Mouse (Mus musculus) myocyte (in vitro differentiated cells): ENCODE data around the gene Itga6. TPM values are rescaled to one million over a fixed set of nuclear protein-coding genes. Genes with fewer than 3 reads are reported as not detected.

ENCODE experiments used
- H3K27me3 ChIP-seq: one replicate; pipeline ENCODE4 v1.6.1; 2011; ENCODE audit not compliant: control insufficient read depth, insufficient read depth, insufficient read length
- H3K36me3 ChIP-seq: one replicate; pipeline ENCODE4 v1.6.1; 2011; ENCODE audit not compliant: control insufficient read depth, insufficient read depth
- H3K4me2 ChIP-seq: one replicate; pipeline ENCODE4 v1.6.1; 2011; ENCODE audit warnings: low read depth, control low read depth
- H3K4me3 ChIP-seq: one replicate; pipeline ENCODE4 v1.5.1; 2011; ENCODE audit warnings: mild to moderate bottlenecking, control low read depth, moderate library complexity
- H3K79me2 ChIP-seq: one replicate; pipeline ENCODE4 v1.6.1; 2011; ENCODE audit not compliant: control insufficient read depth, insufficient read depth
- H3ac ChIP-seq: one replicate; pipeline ENCODE4 v1.6.1; 2011; ENCODE audit not compliant: control insufficient read depth, insufficient read length
- CEBPB ChIP-seq: IDR thresholded peaks from 2 replicates; pipeline ENCODE4 v1.6.1; 2011; ENCODE audit warnings: mild to moderate bottlenecking, moderate library complexity; ENCODE audit not compliant: poor library complexity, insufficient read depth, severe bottlenecking
- E2F4 ChIP-seq: IDR thresholded peaks from one replicate; pipeline ENCODE4 v1.6.1; 2011; ENCODE audit warnings: mild to moderate bottlenecking, control low read depth, moderate library complexity; ENCODE audit not compliant: insufficient read depth
- MAX ChIP-seq: IDR thresholded peaks from one replicate; pipeline ENCODE4 v1.6.1; 2011; ENCODE audit warnings: low read depth, mild to moderate bottlenecking, control low read depth
- MYOD1 ChIP-seq, 3 experiments: IDR thresholded peaks; one replicate each; pipeline ENCODE4 v1.6.1; 2011; ENCODE audit warnings: control low read depth in 2 of 3, low read depth in 2 of 3, mild to moderate bottlenecking in 2 of 3, moderate library complexity in 1 of 3; ENCODE audit not compliant: insufficient read length in 2 of 3, control insufficient read depth in 1 of 3
- MYOG ChIP-seq, 3 experiments: IDR thresholded peaks; one replicate each; pipeline ENCODE4 v1.6.1; 2011; ENCODE audit warnings: control low read depth in 2 of 3, low read depth in 2 of 3, mild to moderate bottlenecking in 2 of 3; ENCODE audit not compliant: insufficient read length in 2 of 3, control insufficient read depth in 1 of 3, insufficient read depth in 1 of 3
- POLR2A ChIP-seq: IDR thresholded peaks from one replicate; pipeline ENCODE4 v1.6.1; 2011; ENCODE audit warnings: low read depth, mild to moderate bottlenecking, control low read depth, moderate library complexity; ENCODE audit not compliant: insufficient read length
- POLR2AphosphoS2 ChIP-seq: IDR thresholded peaks from one replicate; pipeline ENCODE4 v1.6.1; 2011; ENCODE audit warnings: low read depth, control low read depth; ENCODE audit not compliant: insufficient read length
- REST ChIP-seq: IDR thresholded peaks from one replicate; pipeline ENCODE4 v1.6.1; 2011; ENCODE audit warnings: mild to moderate bottlenecking, control low read depth, moderate library complexity; ENCODE audit not compliant: insufficient read depth, insufficient read length
- SRF ChIP-seq: IDR thresholded peaks from one replicate; pipeline ENCODE4 v1.6.1; 2011; ENCODE audit warnings: low read depth; ENCODE audit not compliant: control insufficient read depth, insufficient read length
- TCF12 ChIP-seq: IDR thresholded peaks from one replicate; pipeline ENCODE4 v1.6.1; 2011; ENCODE audit warnings: mild to moderate bottlenecking, control low read depth; ENCODE audit not compliant: poor library complexity, insufficient read depth, severe bottlenecking
- TCF3 ChIP-seq: IDR thresholded peaks from one replicate; pipeline ENCODE4 v1.6.1; 2011; ENCODE audit warnings: low read depth, control low read depth; ENCODE audit not compliant: insufficient read length
- USF1 ChIP-seq: IDR thresholded peaks from one replicate; pipeline ENCODE4 v1.6.1; 2011; ENCODE audit warnings: low read depth, mild to moderate bottlenecking, control low read depth, moderate library complexity
- polyA plus RNA-seq: library from polyadenylated mRNA; unstranded; fragments of >200 nt; fragmentation: generic; extraction: Trizol; gene quantifications from one replicate; pipeline ENCODE4 v1.2.1, GENCODE M21; 2012; ENCODE audit warnings: missing spikeins

Gene Itga6
- polyA plus RNA-seq, 1 experiment = 50.4 TPM

- no peak overlapping the region for H3K4me3 ChIP-seq
- H3ac ChIP-seq = no peak overlapping the region
- H3K79me2 ChIP-seq = peaks cover 81% of the 10 kb centered on the region
- no peaks in the 10 kb centered on the region for H3K27me3 ChIP-seq
- peaks cover 16% of the 10 kb centered on the region for H3K36me3 ChIP-seq
- no peak overlapping the region for H3K4me2 ChIP-seq
- TF ChIP-seq MAX (no peak), CEBPB (no peak), POLR2AphosphoS2 (no peak), MYOG (IDR thresholded peaks at IDR 0.05; ENCODE audit: control insufficient read depth in 1 of 3, insufficient read depth in 1 of 3, insufficient read length in 2 of 3, low read depth in 2 of 3) (no peak)
Observed at GRCm38 (mm10) chr2:71794139-71794538, 48.7 kb downstream of the Itga6 start.

GRCm38 (mm10) chr2:71796787-71797186, 51.4 kb downstream of the Itga6 start:
- Histone ChIP-seq H3K36me3 (peaks cover 7% of the 10 kb centered on the region), H3K4me3 (no peak overlapping the region), H3K4me2 (no peak overlapping the region), H3ac (no peak overlapping the region), H3K27me3 (no peaks in the 10 kb centered on the region), H3K79me2 (peaks cover 64% of the 10 kb centered on the region)
- TF ChIP-seq MAX = no peak
- no peak for TF ChIP-seq TCF3
- TF ChIP-seq USF1 = no peak
- TF ChIP-seq MYOG (IDR thresholded peaks at IDR 0.05; ENCODE audit: control insufficient read depth in 1 of 3, insufficient read depth in 1 of 3, insufficient read length in 2 of 3, low read depth in 2 of 3) = no peak
- no peak for TF ChIP-seq TCF12
- TF ChIP-seq CEBPB = no peak
- TF ChIP-seq REST = no peak
- no peak for TF ChIP-seq MYOD1 (IDR thresholded peaks at IDR 0.05; ENCODE audit: control insufficient read depth in 1 of 3, insufficient read length in 2 of 3, low read depth in 2 of 3)
- TF ChIP-seq POLR2A = no peak
- no peak for TF ChIP-seq E2F4
- no peak for TF ChIP-seq POLR2AphosphoS2
- TF ChIP-seq SRF = no peak

GRCm38 (mm10) chr2:71800798-71801197, 55.4 kb downstream of the Itga6 start:
- Histone ChIP-seq H3ac (no peak overlapping the region), H3K36me3 (no peaks in the 10 kb centered on the region), H3K27me3 (no peaks in the 10 kb centered on the region), H3K79me2 (peaks cover 35% of the 10 kb centered on the region), H3K4me2 (no peak overlapping the region), H3K4me3 (no peak overlapping the region)
- no peak for TF ChIP-seq POLR2AphosphoS2
- TF ChIP-seq POLR2A = no peak
- no peak for TF ChIP-seq E2F4
- no peak for TF ChIP-seq SRF
- no peak for TF ChIP-seq MAX

GRCm38 (mm10) chr2:71801691-71802090, 56.3 kb downstream of the Itga6 start:
- Histone ChIP-seq H3K4me3 (no peak overlapping the region), H3K27me3 (no peaks in the 10 kb centered on the region), H3K79me2 (peaks cover 26% of the 10 kb centered on the region), H3ac (no peak overlapping the region), H3K4me2 (no peak overlapping the region), H3K36me3 (no peaks in the 10 kb centered on the region)
- TF ChIP-seq USF1 (no peak), MAX (no peak), SRF (no peak), CEBPB (no peak), MYOD1 (IDR thresholded peaks at IDR 0.05; ENCODE audit: control insufficient read depth in 1 of 3, insufficient read length in 2 of 3, low read depth in 2 of 3) (no peak), TCF12 (no peak), REST (no peak), TCF3 (no peak), E2F4 (no peak), POLR2A (no peak), POLR2AphosphoS2 (no peak), MYOG (IDR thresholded peaks at IDR 0.05; ENCODE audit: control insufficient read depth in 1 of 3, insufficient read depth in 1 of 3, insufficient read length in 2 of 3, low read depth in 2 of 3) (no peak)

GRCm38 (mm10) chr2:71802131-71802530, 56.7 kb downstream of the Itga6 start:
- peaks cover 24% of the 10 kb centered on the region for H3K79me2 ChIP-seq
- no peak overlapping the region for H3ac ChIP-seq
- H3K4me3 ChIP-seq = no peak overlapping the region
- no peaks in the 10 kb centered on the region for H3K27me3 ChIP-seq
- TF ChIP-seq MAX = no peak
- no peak for TF ChIP-seq MYOG (IDR thresholded peaks at IDR 0.05; ENCODE audit: control insufficient read depth in 1 of 3, insufficient read depth in 1 of 3, insufficient read length in 2 of 3, low read depth in 2 of 3)
- TF ChIP-seq POLR2AphosphoS2 = no peak
- no peak for TF ChIP-seq USF1
- no peak for TF ChIP-seq TCF12
- TF ChIP-seq SRF = no peak
- TF ChIP-seq REST = no peak
- TF ChIP-seq CEBPB = no peak
- TF ChIP-seq POLR2A = no peak
- TF ChIP-seq MYOD1 (IDR thresholded peaks at IDR 0.05; ENCODE audit: control insufficient read depth in 1 of 3, insufficient read length in 2 of 3, low read depth in 2 of 3) = no peak
- TF ChIP-seq TCF3 = no peak
- TF ChIP-seq E2F4 = no peak
- no peaks in the 10 kb centered on the region for H3K36me3 ChIP-seq
- no peak overlapping the region for H3K4me2 ChIP-seq
